Mouse (Mus musculus): Measurements from ENCODE around the gene Setd3.
A peak's percentile ranks its signal among the peaks of the same experiment; 100 is the strongest.
"Not testable (repeated sequence)": the region's sequence is repeated elsewhere in the genome, so short reads cannot be mapped to it uniquely, and the experiment has no call there.

Gene Setd3

DNA sequence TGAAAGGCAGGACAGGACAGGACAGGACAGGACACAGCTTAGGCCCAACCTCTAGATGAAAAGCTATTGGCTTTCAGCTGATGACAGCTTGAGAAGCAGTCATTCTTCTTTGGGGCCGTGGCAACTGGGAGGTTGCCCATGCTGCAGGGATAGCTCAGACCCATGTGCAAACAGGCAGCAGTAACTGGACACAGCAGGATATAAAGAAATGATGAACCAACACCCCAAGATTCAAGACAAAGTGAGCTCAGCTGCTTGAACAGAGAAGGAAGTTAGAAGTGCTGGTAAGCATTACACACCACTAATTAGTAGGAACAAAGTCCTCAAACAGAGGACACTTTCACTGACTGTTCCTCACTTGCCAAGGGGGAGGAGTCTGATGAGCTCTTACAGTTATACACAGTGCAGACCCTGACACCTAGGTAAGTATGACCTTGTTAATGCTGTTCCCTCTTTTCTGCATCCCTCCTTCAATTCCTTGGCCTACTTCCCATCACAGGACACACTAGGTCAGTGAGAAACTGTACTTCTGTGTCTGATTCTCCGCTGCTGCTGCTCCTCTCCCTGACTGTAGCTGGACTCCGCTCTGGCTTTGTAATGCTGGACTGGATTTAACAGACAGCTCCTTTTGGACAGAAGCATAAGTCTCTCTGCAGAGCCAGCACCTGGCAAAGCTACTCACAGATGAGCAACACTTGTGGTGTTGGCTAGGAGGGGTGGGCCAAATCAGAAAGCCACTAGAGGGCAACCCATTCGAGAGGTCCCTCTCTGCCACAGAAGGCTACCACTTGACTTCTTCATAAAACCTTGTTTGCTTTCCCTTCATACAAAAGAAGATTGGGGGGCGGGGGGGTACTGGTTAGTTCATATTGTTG, 35.3 kb downstream of the Setd3 start:
- DNase-seq (ENCODE audit: low read depth, low spot score) = peak; percentile 40

DNA sequence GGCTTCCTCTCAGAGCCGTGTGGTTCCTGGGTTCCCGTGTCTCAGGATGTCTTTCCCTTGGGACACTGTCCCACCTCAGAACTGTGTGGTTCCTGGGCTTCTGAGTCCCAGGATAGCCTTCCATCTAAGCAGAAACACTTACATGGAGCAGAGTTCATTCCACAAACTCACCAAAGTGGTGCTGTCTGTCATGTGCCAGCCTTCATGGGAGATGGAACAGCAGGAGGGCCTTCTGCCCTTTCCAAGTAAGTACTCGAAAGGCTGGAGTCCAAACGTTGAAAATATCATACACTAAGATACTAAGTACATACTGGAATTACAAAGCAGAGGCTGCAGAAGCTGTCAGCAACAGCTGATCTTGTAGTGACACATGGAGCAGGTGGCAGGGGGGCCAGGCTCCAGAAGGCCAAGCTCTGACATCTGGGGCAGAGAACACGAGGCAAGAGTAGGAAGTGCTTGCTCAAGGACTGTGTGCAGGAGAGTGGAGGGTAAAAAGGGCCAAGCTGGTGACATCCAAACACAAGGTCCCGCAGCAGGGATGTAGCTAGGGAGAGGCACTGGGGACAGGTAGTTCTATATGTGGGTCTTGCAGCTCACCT, 43.4 kb downstream of the Setd3 start:
- peak; percentile 87 for DNase-seq (ENCODE audit: low read depth, low spot score)

DNA sequence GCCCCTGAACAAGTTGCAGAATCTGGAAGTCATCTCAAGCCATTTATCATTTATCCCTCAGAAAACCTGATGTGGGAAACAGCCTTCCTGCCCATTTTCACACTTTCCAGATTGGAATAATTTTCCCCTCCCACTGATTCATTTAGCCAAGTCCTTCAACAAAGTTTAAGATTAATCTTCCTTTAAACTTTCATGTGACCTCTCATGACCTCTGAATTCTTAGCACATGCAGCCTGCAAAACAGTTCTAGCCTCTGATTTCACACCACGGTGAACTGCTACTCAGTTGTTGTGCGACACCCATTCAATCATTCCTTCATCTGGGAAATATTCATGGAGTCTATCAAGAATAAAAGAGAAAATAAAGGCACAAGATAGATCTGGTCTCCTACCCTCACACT, 45.9 kb downstream of the Setd3 start:
- no peak for DNase-seq (ENCODE audit: low read depth, low spot score)

DNA sequence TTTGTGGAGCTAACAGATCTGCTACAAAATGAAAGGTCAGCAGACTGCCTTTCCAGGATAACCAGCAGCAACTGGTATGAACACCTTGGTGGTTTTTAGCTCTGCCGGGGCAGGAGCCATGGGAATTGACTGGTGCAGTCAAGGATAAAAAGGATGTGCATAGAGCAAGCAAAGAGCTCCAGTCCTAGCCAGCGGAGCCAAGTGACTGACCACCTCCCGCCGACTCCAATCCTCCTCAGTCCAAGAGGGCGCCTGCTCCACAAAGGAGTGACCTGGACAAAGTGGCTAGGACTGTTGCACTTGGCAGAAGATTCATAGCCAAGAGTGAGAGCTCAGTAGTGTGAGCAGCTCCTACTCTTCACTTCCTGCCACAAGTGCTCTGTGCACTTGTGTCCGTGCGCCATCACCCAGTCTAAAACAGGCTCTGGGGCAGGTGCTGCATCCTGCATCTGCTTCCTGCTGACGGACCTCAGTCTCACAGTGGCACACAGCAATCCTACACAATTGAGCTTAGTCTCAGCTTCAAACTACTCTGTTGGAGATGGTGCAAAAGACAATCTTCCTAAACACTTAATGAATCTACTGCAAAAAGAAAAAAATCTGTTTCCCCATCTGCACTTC, 46.6 kb downstream of the Setd3 start:
- no peak for DNase-seq (ENCODE audit: low read depth, low spot score)

DNA sequence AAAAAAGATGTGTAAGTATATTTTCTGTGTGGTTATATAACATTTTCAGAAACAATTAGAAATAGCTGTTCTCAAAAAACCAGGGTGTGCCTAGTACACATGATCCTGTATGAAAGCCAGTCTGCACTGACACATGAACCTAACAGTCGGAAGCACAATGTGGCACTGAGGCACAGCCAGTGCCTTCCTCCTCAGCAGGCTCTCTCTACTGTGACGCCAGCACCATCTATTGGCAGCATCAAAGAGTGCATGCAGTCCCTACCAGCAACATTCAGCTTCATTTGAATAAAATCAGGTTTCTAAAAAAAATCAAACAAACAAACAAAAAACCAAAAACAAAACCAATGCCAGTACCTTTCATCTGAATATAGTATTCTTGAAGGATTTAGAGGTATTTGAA, 57.8 kb downstream of the Setd3 start:
- peak; percentile 56 for DNase-seq (ENCODE audit: low read depth, low spot score)

DNA sequence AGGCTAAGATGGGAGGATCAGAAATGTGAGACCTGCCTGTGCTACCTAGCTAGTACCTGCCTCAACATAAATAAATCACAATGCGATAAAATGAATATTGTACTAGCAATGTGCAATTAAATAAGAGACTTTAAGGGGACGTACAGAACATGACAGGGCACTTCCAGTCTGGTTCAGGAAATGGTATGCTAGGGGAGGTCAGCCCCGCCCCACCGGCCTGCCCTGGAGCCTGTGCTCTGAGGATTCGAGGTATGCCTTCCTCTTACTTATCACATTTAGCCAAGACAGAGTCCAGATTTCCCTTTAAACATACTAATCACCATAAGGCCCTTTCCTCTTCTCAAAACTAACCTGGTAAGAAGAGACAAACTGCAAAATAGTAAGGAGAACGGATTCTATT, 58.7 kb downstream of the Setd3 start:
- no peak for DNase-seq (ENCODE audit: low read depth, low spot score)

DNA sequence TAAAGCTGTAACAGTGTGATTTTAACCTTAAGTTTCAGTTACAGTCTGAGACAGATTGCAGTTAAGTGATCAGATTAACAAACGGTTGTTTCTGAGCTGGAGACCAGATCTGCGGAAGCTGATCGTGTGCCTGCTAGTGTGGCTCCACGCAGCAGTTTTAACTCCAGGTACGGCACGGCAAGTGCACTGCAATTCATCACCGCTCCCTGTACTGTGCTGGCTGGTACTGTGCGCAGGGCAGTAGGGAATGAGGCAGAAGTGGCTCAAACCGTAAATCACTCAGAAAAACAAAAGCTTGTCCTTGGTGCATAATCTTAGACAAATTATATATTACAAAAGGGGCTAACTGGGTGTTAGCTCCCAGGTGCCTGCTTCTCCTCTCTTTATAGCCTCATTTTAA, 59.2 kb downstream of the Setd3 start:
- DNase-seq (ENCODE audit: low read depth, low spot score) = no peak

DNA sequence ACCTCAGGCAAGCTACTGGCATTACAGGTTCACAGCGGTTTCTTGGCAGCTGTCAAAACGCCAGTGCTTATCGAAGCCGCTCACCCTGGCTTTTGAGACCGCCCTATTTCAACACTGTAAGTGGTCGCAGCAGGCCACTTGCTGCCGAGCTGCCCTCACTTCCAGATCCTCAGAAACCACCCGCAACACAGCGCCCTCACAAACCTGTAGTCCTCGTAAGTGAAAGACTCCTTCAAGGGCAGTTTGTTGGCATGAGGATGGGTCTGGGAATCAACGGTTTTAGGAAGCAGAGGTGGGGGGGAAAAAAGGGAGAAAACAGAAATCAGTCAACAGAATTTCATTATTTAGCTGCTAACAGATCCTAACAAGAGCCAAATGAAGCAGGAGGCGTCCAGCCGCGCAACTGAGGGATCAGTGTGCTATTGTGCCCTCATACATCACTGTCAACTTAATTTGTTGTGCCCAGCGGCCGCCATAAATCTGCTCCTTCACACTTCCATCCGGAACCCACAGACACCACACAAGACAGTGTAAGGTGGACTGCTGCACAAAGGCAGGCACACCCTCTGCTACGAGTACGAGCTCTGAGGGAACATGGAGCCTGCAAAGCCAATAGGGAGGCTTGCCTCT, 60.1 kb downstream of the Setd3 start:
- DNase-seq (ENCODE audit: low read depth, low spot score) = no peak

DNA sequence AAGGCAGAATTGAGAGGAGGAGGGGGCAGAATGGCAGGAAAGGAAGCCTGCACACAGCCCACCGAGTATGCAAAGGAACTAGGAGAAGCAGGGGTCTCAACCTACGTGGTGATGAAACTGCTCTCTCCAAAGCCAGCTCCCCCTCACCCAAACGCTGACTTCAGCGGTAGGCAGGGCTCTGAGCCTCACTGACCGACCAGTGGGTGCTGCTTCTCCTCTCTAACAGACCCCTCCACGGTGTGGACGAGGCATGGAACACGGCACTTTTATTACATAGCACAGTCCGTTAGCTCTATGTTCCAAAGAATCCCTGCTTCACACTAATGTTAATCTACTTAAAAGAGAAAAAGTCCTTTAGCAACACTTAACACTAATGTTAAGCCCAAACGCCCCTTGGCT, 60.6 kb downstream of the Setd3 start:
- no peak for DNase-seq (ENCODE audit: low read depth, low spot score)

DNA sequence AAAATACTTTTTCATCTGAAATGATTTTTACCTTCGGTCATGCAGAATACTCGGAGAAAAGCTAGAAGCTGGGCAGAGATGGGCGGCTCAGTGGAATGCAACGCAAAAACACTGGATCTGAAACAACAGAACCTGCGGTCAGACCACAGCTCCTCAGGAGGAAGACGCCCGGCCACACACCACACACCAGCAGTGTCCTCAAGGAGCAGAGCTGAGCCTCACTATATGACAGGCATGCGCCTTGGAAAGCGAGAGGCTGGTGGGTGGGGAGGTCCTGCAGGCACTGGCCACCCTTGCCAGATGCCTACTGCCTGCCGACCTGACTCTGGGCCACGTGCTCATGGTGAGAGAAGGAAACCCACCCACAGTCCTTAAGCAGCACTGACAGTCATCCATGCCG, 67.9 kb downstream of the Setd3 start:
- no peak for DNase-seq (ENCODE audit: low read depth, low spot score)

DNA sequence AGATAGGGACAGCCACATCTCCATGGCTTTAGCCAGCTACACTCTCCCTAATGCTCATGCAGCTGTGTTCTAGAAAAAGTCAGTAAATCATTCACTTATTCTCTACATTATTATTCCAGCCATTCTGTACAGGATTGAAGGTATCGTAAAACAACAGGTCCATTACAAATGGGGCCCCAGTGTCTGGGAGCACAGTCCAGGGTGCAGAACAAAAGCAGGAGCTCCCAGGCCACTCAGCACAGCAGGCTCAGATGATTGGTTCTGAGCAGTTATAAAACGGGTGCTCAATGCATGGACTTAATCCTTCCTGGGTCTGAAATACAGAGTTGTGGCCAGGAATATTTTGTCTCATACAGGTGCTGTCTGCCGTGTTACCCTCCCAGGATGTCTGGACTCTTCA, 68.4 kb downstream of the Setd3 start:
- no peak for DNase-seq (ENCODE audit: low read depth, low spot score)

DNA sequence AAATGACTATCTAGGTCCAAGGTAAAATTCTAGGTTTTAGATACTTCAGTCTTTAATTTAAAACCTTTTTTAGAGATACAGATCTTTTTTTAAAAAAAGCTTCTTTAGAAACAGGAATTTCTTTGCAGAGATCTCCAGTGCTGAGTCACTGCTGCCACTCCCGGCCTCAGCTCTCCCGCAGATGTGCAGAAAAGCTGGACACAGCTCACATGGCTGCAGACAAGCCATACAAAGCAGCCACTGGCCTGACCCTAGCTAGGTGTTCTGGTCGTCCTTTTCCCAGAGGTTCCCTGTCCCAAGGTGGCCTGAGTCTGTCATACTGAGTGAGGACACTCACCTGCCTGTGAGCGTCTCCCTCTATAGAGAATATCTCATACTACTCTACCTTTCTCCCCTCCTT, 69.4 kb downstream of the Setd3 start:
- DNase-seq (ENCODE audit: low read depth, low spot score) = no peak

DNA sequence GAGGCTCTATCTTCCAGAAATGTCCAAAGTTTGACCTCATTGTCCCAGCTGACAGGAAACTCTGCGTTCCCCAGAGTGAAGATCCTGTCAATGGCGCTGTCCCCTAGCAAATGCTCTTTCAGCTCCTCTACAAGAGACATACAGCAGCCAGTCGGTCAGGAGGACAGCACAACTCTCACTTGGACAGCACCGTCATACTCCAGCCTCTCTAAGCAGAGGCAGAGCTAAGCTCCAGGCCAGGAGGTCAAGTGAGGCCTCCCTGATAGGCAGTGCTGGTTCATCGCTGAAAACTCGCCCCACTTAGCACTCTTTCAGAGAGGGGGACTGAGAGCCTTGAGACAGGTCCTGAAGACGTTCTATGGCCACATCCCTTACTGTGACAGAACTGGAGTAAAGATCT, 70.5 kb downstream of the Setd3 start:
- not testable (repeated sequence) for DNase-seq (ENCODE audit: low read depth, low spot score)

DNA sequence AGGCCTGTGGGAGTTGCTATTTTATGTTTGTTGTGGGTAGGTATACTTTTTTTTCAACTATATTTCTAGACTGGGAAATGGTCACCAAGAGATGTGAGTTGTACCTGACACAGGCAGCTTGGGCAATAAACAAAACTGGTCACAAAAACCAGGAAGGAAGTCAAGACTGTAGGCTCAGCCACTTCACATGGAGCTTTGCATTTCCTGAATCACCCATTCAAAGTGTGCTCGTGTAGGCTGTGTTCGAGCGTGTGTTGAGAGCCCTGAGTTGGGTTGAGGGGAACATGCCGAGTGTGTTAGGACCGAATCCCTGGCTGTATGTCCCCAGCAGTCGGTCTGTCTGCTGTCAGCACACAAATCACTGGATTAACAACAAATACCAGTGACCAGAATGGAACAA, 75.8 kb downstream of the Setd3 start:
- DNase-seq (ENCODE audit: low read depth, low spot score) = no peak

DNA sequence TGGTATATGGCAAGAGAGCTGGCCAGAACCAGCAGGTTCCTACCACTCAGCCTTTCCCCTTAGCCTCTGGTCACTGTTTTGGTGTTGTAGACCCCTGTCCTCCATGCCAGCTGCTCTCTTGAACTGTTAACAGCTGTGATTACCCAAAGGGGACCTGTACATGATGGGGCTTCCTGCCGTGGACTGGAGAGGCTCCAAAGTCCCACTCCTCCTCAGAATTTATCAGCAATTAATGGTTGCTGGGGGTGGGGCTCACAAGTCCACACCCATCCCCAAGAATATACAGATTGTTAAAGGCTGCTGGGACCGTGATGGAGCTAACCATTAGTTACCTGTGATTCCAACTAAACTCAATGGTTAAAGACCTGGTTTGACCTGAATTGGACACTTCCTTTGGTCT, 77.0 kb downstream of the Setd3 start:
- DNase-seq (ENCODE audit: low read depth, low spot score) = no peak

DNA sequence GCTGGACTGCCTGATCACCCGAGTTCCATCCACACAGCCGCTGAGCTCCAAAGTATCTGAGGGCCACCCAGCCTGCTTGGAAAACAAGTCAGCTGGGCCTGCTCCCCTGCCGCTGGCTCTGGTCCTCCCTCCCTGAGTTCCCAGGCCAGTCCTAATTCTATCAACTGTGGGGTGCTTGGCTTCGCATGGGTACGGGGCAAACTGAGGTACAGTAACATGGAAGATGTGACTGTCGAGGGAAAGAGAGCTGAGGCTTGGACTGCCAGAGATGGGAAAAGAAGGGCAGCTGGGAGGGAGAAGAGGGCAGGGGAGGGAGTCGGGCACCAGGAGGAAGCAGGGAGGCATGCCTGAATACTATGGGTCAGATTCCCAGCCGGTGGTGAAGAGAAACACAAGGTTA, 78.9 kb downstream of the Setd3 start:
- DNase-seq (ENCODE audit: low read depth, low spot score) = no peak

DNA sequence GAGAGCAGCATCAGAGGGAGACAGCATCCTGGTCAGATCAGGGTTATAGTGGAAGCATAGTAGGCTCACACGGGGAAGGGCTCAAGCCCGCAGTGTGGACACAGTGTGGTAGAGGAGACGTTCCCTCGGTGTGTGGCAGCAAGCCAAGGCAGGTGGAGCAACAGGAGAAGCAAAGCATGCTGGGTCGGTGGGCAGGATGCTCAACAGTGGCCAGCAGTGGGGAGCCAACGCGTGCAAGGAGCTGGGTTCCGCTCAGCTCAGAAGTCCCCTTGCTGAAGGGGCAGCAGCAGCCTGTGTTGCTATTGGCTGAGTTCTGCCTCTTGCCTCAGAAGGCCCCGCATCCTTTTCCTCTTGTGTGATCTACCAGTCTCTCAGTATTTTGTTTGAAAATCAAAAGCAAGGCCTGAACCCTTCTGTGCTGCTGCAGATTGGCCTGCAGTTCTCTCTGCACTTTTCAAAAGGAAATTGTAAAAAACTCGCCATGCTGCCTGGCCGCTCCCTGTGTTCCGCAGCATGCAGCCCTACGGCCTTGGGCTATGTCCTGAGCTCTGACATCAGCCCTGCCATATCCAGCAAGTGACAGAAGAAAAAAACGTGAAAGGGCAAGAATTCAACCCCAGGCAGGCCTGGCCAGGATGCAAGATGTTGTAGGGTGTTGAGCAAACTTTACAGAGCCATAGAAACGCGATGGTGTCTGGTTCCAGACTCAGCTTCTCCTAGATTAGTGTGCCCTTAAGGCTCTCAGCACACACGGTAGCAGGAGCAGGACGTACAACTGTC, 80.7 kb downstream of the Setd3 start:
- DNase-seq (ENCODE audit: low read depth, low spot score) = no peak

DNA sequence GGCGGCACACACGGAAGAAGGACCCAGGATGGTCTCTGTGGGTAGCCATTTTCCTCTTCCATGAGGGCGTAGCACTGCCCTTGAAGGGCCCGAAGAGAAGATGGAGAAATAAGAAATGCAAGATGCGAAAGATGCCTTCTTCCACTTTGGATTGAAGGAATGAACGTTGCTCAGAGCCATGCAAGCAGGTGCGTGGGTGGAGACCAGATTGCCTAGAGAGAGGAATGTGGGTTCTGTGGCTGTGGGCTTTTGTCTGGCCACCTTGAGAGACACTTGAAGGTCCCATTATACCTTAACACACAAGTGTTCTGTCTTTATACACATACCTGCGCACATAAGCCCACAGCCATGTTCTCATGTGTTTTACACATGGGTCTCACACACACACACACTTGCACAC, 81.5 kb downstream of the Setd3 start:
- DNase-seq (ENCODE audit: low read depth, low spot score) = no peak

DNA sequence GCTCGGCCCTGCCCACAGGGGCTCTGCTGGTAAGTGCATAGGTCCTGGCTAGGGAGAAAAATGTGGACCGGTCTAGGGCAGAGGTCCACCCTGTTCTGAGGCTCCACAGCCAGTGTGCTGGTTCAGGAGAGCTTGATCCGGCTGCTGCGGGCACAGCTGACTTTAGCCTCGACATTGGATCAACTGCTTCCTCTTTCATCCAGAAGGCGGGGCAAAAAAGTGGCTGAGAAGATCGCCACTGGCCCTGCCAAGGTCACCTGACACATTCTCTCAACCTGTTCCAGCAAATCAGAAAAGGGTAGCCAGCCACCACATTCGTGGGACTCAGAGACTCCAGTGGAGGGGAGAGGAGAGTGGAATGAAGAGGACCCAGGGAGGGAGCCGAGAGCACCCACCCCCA, 90.9 kb downstream of the Setd3 start:
- DNase-seq (ENCODE audit: low read depth, low spot score) = no peak

DNA sequence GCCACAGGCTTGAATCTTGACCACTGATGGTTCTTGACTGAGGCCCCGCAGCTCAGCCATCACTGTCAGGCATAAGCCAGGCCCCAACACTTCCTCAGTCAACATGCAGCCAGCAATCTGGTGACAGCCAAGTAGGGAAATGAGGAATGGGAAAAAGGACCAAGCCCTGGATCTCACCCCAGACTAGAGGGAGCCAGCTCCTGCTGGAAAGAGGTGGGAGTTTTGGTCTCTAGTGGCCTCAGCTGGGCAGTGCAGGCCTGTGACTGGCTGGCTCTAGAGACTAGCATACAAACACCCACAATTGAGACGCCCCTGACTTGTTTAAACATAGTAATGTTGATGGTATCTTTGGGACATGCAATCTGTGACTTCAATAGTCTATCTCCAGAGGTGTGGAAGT, 91.6 kb downstream of the Setd3 start:
- no peak for DNase-seq (ENCODE audit: low read depth, low spot score)

DNA sequence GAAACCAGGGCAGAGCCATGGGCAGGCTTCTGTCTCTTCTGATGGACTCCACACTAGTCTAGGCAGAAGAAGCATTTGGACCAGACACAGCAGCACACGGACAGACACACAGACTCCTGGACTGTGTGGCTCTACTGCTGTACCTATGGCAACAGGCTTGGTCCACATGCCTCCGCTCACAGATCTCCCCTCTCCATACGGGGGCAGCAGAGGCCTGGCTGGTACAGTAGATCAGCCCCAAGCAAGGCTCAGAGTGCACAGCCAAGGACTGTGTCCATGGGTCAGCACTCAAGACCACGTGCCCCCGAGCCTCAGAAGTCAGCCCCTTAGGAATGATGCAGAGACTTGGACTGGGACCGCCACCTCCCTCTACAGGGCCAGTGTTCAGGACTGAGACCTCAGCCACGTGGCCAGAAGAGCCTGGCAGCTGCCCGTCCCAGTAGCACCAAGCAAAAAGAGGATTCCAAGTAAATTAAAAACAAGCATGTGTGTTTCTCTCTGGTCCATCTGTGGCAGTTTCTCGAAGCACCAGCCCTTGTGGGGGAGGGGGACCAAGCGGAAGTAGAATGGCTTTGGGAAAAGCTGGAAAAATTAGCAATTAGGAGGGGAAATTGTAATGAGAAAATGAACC, 100.9 kb downstream of the Setd3 start:
- no peak for DNase-seq (ENCODE audit: low read depth, low spot score)
